Mouse (Mus musculus) embryonic facial prominence, embryonic 15.5 days (tissue): Measurements from ENCODE around the gene Olfr1370. TPM values are rescaled to one million over a fixed set of nuclear protein-coding genes. Genes with fewer than 3 reads are reported as not detected.

Source experiments
- ATAC-seq: fragments of 200-750 bp; cut with Nextera tagmentation; 2 replicates; pipeline ENCODE4 v1.8.0; 2017; ENCODE audit warnings: low read depth, moderate TSS enrichment; ENCODE audit not compliant: insufficient number of reproducible peaks, low FRiP score, low TSS enrichment
- H3K27ac ChIP-seq: fragments of 300-500 bp; sonication (generic); replicated peaks from 2 replicates; pipeline ENCODE4 v1.5.1; 2015; ENCODE audit warnings: mild to moderate bottlenecking, inconsistent platforms
- H3K27me3 ChIP-seq: fragments of 300-500 bp; sonication (generic); 2 replicates; pipeline ENCODE4 v1.6.1; 2015; ENCODE audit warnings: inconsistent platforms
- H3K36me3 ChIP-seq: fragments of 300-500 bp; sonication (generic); 2 replicates; pipeline ENCODE4 v1.6.1; 2015; ENCODE audit warnings: mild to moderate bottlenecking, inconsistent platforms
- H3K4me1 ChIP-seq: fragments of 300-500 bp; sonication (generic); 2 replicates; pipeline ENCODE4 v1.6.1; 2015; ENCODE audit warnings: inconsistent platforms
- H3K4me2 ChIP-seq: fragments of 300-500 bp; sonication (generic); replicated peaks from 2 replicates; pipeline ENCODE4 v1.6.1; 2015; ENCODE audit warnings: mild to moderate bottlenecking, inconsistent platforms
- H3K4me3 ChIP-seq: fragments of 300-500 bp; sonication (generic); replicated peaks from 2 replicates; pipeline ENCODE4 v1.5.1; 2015; ENCODE audit warnings: mild to moderate bottlenecking, inconsistent platforms
- H3K9ac ChIP-seq: fragments of 300-500 bp; sonication (generic); 2 replicates; pipeline ENCODE4 v1.6.1; 2015; ENCODE audit warnings: inconsistent platforms
- H3K9me3 ChIP-seq: fragments of 300-500 bp; sonication (generic); replicated peaks from 2 replicates; pipeline ENCODE4 v1.6.1; 2016; ENCODE audit warnings: inconsistent platforms
- WGBS: fragments of 180-500 bp; shearing (Covaris S2); methylation state at CpG from one replicate; pipeline ENCODE4 v1.1.7; 2015; 5-methylcytosine and 5-hydroxymethylcytosine counted together
- polyA plus RNA-seq: library from polyadenylated mRNA; unstranded; fragments of >200 nt; fragmentation: Nextera tagmentation; extraction: Ambion mirVana; gene quantifications from 2 replicates; pipeline ENCODE4 v1.2.1, GENCODE M21; 2015

The Olfr1370 gene
- polyA plus RNA-seq, 1 experiment from 2014 or later: 0.55 TPM

- no peaks in the 10 kb centered on the region for H3K4me1 ChIP-seq
- H3K36me3 ChIP-seq: no peaks in the 10 kb centered on the region
- H3K27ac ChIP-seq: no peak overlapping the region
- H3K9ac ChIP-seq: no peak overlapping the region
- H3K27me3 ChIP-seq: no peaks in the 10 kb centered on the region
- 58% methylated on average over 5 of the region's 5 CpGs for WGBS
- no peak overlapping the region for H3K4me3 ChIP-seq
- H3K4me2 ChIP-seq: no peak overlapping the region
- ATAC-seq: no peak
- H3K9me3 ChIP-seq: no peaks in the 10 kb centered on the region
Measured at GRCm38 (mm10) chr13:21024831-21025230, 49.9 kb downstream of the Olfr1370 start.

Other genes starting within 250 kb of the Olfr1370 start
- gene Olfr1369-ps1, start 36.5 kb upstream of the Olfr1370 start, polyA plus RNA-seq: 0.04 TPM in 1 of 2 replicates, not detected in the other
- gene Olfr263, start 54.7 kb upstream of the Olfr1370 start, polyA plus RNA-seq: not detected in 2 replicates
- not detected in 2 replicates for gene Olfr1368, start 70.9 kb upstream of the Olfr1370 start, polyA plus RNA-seq
- 122 and 125 TPM in 2 replicates for gene Trim27, start 104.5 kb upstream of the Olfr1370 start, polyA plus RNA-seq
- not detected in 2 replicates for gene Gpx5, start 217.8 kb upstream of the Olfr1370 start, polyA plus RNA-seq
- not detected in 2 replicates for gene Gpx6, start 237.2 kb upstream of the Olfr1370 start, polyA plus RNA-seq